Mouse (Mus musculus) neural tube, embryonic 14.5 days (tissue): Measurements from ENCODE around the gene Upf2. TPM values are rescaled to one million over a fixed set of nuclear protein-coding genes. Genes with fewer than 3 reads are reported as not detected.
"Not testable (repeated sequence)": the region's sequence is repeated elsewhere in the genome, so short reads cannot be mapped to it uniquely, and the experiment has no call there.

Source experiments
- ATAC-seq: fragments of 200-750 bp; cut with Nextera tagmentation; 2 replicates; pipeline ENCODE4 v1.8.0; 2017; ENCODE audit warnings: low read depth, mild to moderate bottlenecking, moderate TSS enrichment, moderate library complexity
- H3K27ac ChIP-seq: fragments of 300-500 bp; sonication (generic); 2 replicates; pipeline ENCODE4 v1.5.1; 2014; ENCODE audit warnings: low read depth, mild to moderate bottlenecking, control low read depth, low read length, moderate library complexity, mixed read lengths
- H3K27me3 ChIP-seq: fragments of 300-500 bp; sonication (generic); 2 replicates; pipeline ENCODE4 v1.6.1; 2014; ENCODE audit warnings: low read length; ENCODE audit not compliant: control insufficient read depth, insufficient read depth
- H3K36me3 ChIP-seq: fragments of 300-500 bp; sonication (generic); 2 replicates; pipeline ENCODE4 v1.6.1; 2014; ENCODE audit warnings: low read length, mixed read lengths; ENCODE audit not compliant: control insufficient read depth, insufficient read depth
- H3K4me1 ChIP-seq: fragments of 300-500 bp; sonication (generic); 2 replicates; pipeline ENCODE4 v1.6.1; 2014; ENCODE audit warnings: low read length; ENCODE audit not compliant: control insufficient read depth, insufficient read depth
- H3K4me2 ChIP-seq: fragments of 300-500 bp; sonication (generic); 2 replicates; pipeline ENCODE4 v1.6.1; 2014; ENCODE audit warnings: mild to moderate bottlenecking, low read depth, low read length, control low read depth
- H3K4me3 ChIP-seq: fragments of 300-500 bp; sonication (generic); 2 replicates; pipeline ENCODE4 v1.5.1; 2014; ENCODE audit warnings: low read depth, low read length, control low read depth, mixed read lengths
- H3K9ac ChIP-seq: fragments of 300-500 bp; sonication (generic); replicated peaks from 2 replicates; pipeline ENCODE4 v1.6.1; 2014; ENCODE audit warnings: low read depth, mild to moderate bottlenecking, control low read depth, low read length, mixed read lengths
- H3K9me3 ChIP-seq: fragments of 300-500 bp; sonication (generic); 2 replicates; pipeline ENCODE4 v1.6.1; 2016; ENCODE audit warnings: low read length; ENCODE audit not compliant: control insufficient read depth
- WGBS: fragments of 180-500 bp; shearing (Covaris S2); extraction: QIAGEN DNeasy Blood & Tissue Kit; methylation state at CpG from one replicate; pipeline ENCODE4 v1.1.7; 2014; 5-methylcytosine and 5-hydroxymethylcytosine counted together
- polyA plus RNA-seq: library from polyadenylated mRNA; unstranded; fragments of >200 nt; fragmentation: Nextera tagmentation; extraction: Ambion mirVana; gene quantifications from 2 replicates; pipeline ENCODE4 v1.2.1, GENCODE M21; 2014

Gene Upf2
- polyA plus RNA-seq, 1 experiment from 2014 or later: 10.4 TPM

GRCm38 (mm10) chr2:5962265-5962664, 11.0 kb downstream of the Upf2 start:
- no peak overlapping the region for H3K9ac ChIP-seq
- H3K4me3 ChIP-seq: no peak overlapping the region
- WGBS: 72% methylated on average over 2 of the region's 2 CpGs
- H3K4me1 ChIP-seq: no peaks in the 10 kb centered on the region
- no peaks in the 10 kb centered on the region for H3K27me3 ChIP-seq
- no peak for ATAC-seq
- H3K9me3 ChIP-seq: no peaks in the 10 kb centered on the region
- peaks cover 24% of the 10 kb centered on the region; the same call in 1 of the 2 replicates for H3K36me3 ChIP-seq
- H3K27ac ChIP-seq: no peak overlapping the region
- H3K4me2 ChIP-seq: no peak overlapping the region

DNA sequence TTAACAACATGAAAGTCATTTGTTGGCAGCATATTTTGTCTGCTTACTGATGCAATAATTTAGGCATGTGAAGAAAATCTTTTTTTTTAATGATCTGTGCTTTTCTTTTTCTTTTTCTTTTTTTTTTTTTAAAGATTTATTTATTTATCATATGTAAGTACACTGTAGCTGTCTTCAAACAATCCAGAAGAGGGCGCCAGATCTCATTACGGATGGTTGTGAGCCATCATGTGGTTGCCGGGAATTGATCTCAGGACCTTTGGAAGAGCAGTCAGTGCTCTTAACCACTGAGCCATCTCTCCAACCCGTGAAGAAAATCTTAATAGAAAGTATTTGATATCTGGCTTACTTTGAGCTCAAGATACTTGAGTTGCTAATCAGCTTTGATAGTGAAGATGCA, 12.5 kb downstream of the Upf2 start:
- not testable (repeated sequence) for H3K4me3 ChIP-seq, H3K9me3 ChIP-seq, H3K9ac ChIP-seq, H3K27me3 ChIP-seq, ATAC-seq, H3K4me1 ChIP-seq, H3K27ac ChIP-seq, H3K4me2 ChIP-seq
- peaks cover 14% of the 10 kb centered on the region; the same call in 1 of the 2 replicates for H3K36me3 ChIP-seq
- 88% methylated on average over 4 of the region's 4 CpGs for WGBS

DNA sequence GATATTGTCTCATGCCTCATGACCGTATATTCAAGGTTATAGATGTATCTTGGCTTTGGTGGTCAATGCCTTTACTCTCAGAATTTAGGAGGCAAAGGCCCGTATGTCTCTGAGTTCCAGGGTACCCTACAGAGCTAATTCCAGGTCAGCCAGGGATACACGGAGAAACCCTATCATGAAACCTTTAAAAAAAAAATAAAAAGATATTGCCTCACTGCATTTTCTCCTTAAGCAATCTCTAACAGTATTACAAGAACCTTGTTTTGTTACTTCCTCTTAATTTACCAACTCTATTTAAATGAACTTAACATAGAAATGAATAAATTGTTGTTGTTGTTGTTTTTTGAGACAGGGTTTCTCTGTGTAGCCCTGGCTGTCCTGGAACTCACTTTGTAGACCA, 14.7 kb downstream of the Upf2 start:
- Histone ChIP-seq H3K4me1 (no peaks in the 10 kb centered on the region), H3K27ac (no peak overlapping the region), H3K9me3 (no peaks in the 10 kb centered on the region), H3K36me3 (peaks cover 7% of the 10 kb centered on the region; the same call in 1 of the 2 replicates), H3K4me2 (no peak overlapping the region), H3K9ac (no peak overlapping the region), H3K4me3 (no peak overlapping the region), H3K27me3 (no peaks in the 10 kb centered on the region)
- ATAC-seq: no peak
- WGBS: 93% methylated on average over 3 of the region's 3 CpGs

DNA sequence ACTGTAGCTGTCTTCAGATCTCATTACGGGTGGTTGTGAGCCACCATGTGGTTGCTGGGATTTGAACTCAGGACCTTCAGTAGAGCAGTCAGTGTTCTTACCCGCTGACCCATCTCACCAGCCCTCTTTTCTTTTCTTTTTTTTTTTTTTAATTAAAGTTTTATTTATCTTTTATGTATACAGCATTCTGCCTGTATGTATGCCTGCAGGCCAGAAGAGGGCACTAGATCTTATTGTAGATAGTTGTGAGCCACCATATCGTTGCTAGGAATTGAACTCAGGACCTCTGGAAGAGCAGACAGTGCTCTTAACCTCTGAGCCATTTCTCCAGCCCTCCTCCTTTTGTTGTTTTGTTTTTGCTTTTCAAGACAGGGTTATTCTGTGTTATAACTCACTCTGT, 19.4 kb downstream of the Upf2 start:
- H3K9me3 ChIP-seq, H3K4me1 ChIP-seq, H3K36me3 ChIP-seq, H3K27ac ChIP-seq, H3K27me3 ChIP-seq, H3K4me2 ChIP-seq, H3K4me3 ChIP-seq, H3K9ac ChIP-seq, ATAC-seq: not testable (repeated sequence)
- WGBS: 98% methylated on average over 3 of the region's 3 CpGs

- Histone ChIP-seq H3K9me3 (no peaks in the 10 kb centered on the region), H3K27ac (no peak overlapping the region), H3K36me3 (no peaks in the 10 kb centered on the region; the same call in 1 of the 2 replicates), H3K4me3 (no peak overlapping the region), H3K9ac (no peak overlapping the region), H3K4me2 (no peak overlapping the region), H3K27me3 (no peaks in the 10 kb centered on the region), H3K4me1 (no peaks in the 10 kb centered on the region)
- ATAC-seq: no peak
- WGBS: 98% methylated on average over 4 of the region's 4 CpGs
These were observed 26.3 kb downstream of the Upf2 start for GRCm38 (mm10) chr2:5977532-5977931.

DNA sequence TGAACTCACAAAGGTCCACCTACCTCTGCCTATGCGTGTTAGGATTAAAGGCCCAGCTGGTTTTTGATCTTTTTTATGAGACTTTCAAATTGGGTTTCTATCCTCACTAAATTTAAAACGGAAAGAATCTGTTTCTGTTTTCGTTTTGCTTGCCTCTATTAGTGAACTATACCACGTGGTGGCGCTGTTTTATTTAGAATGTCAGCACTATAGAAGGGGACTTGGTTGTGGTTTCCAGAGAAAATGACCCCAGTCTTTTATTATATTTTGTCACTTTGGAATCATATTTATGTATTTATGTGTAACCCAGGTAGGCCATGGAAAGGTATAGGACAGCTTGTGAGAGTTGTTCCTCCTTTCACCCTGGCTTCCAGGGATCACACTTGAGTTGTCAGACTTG, 44.3 kb downstream of the Upf2 start:
- 24% methylated on average over 5 of the region's 5 CpGs for WGBS
- H3K27ac ChIP-seq: no peak overlapping the region
- no peak overlapping the region for H3K4me2 ChIP-seq
- no peaks in the 10 kb centered on the region for H3K9me3 ChIP-seq
- no peak overlapping the region for H3K4me3 ChIP-seq
- no peaks in the 10 kb centered on the region for H3K27me3 ChIP-seq
- H3K4me1 ChIP-seq: no peaks in the 10 kb centered on the region
- ATAC-seq: no peak
- no peaks in the 10 kb centered on the region for H3K36me3 ChIP-seq
- no peak overlapping the region for H3K9ac ChIP-seq

GRCm38 (mm10) chr2:6003949-6004348, 52.7 kb downstream of the Upf2 start:
- Histone ChIP-seq H3K27me3 (no peaks in the 10 kb centered on the region), H3K9me3 (no peaks in the 10 kb centered on the region), H3K4me2 (no peak overlapping the region), H3K4me3 (no peak overlapping the region), H3K36me3 (no peaks in the 10 kb centered on the region), H3K27ac (no peak overlapping the region), H3K4me1 (no peaks in the 10 kb centered on the region), H3K9ac (no peak overlapping the region)
- no peak for ATAC-seq
- WGBS: 86% methylated on average over 3 of the region's 3 CpGs

GRCm38 (mm10) chr2:6014532-6014931, 63.3 kb downstream of the Upf2 start:
- no peak overlapping the region for H3K4me3 ChIP-seq
- 89% methylated on average over 5 of the region's 5 CpGs for WGBS
- no peaks in the 10 kb centered on the region for H3K27me3 ChIP-seq

GRCm38 (mm10) chr2:6015182-6015581, 63.9 kb downstream of the Upf2 start:
- not testable (repeated sequence) for H3K9ac ChIP-seq, H3K4me3 ChIP-seq, H3K27ac ChIP-seq, H3K4me1 ChIP-seq, ATAC-seq, H3K4me2 ChIP-seq, H3K9me3 ChIP-seq, H3K36me3 ChIP-seq, H3K27me3 ChIP-seq
- 89% methylated on average over 6 of the region's 6 CpGs for WGBS

More at GRCm38 (mm10) chr2:6014532-6014931, 63.3 kb downstream of the Upf2 start:
- ATAC-seq: no peak
- Histone ChIP-seq H3K9ac (no peak overlapping the region), H3K4me1 (no peaks in the 10 kb centered on the region), H3K36me3 (0 out of 2 replicates have a peak, but pooled peaks cover 3% of the 10 kb centered on the region), H3K27ac (no peak overlapping the region), H3K9me3 (no peaks in the 10 kb centered on the region), H3K4me2 (no peak overlapping the region)

- Histone ChIP-seq H3K4me2 (no peak overlapping the region), H3K27ac (no peak overlapping the region), H3K4me3 (no peak overlapping the region), H3K9ac (no peak overlapping the region), H3K9me3 (no peaks in the 10 kb centered on the region), H3K27me3 (no peaks in the 10 kb centered on the region), H3K36me3 (no peaks in the 10 kb centered on the region; the same call in none of the 2 replicates), H3K4me1 (no peaks in the 10 kb centered on the region)
- ATAC-seq: no peak
These were observed 69.3 kb downstream of the Upf2 start for GRCm38 (mm10) chr2:6020570-6020969.
